Mouse (Mus musculus) neural tube, embryonic 15.5 days (tissue): ENCODE results near the gene Rai14. TPM values are rescaled to one million over a fixed set of nuclear protein-coding genes. Genes with fewer than 3 reads are reported as not detected.

Experiments used
- ATAC-seq: fragments of 200-750 bp; cut with Nextera tagmentation; 2 replicates; pipeline ENCODE4 v1.8.0; 2017; ENCODE audit warnings: mild to moderate bottlenecking, moderate TSS enrichment, moderate library complexity; ENCODE audit not compliant: low FRiP score
- H3K27ac ChIP-seq: fragments of 300-500 bp; sonication (generic); replicated peaks from 2 replicates; pipeline ENCODE4 v1.5.1; 2015; ENCODE audit warnings: mild to moderate bottlenecking, inconsistent platforms
- H3K27me3 ChIP-seq: fragments of 300-500 bp; sonication (generic); replicated peaks from 2 replicates; pipeline ENCODE4 v1.6.1; 2015; ENCODE audit warnings: inconsistent platforms
- H3K36me3 ChIP-seq: fragments of 300-500 bp; sonication (generic); 2 replicates; pipeline ENCODE4 v1.6.1; 2015; ENCODE audit warnings: inconsistent platforms
- H3K4me1 ChIP-seq: fragments of 300-500 bp; sonication (generic); 2 replicates; pipeline ENCODE4 v1.6.1; 2015; ENCODE audit warnings: inconsistent platforms
- H3K4me2 ChIP-seq: fragments of 300-500 bp; sonication (generic); 2 replicates; pipeline ENCODE4 v1.6.1; 2015; ENCODE audit warnings: inconsistent platforms, mild to moderate bottlenecking, moderate library complexity
- H3K4me3 ChIP-seq: fragments of 300-500 bp; sonication (generic); replicated peaks from 2 replicates; pipeline ENCODE4 v1.5.1; 2015; ENCODE audit warnings: mild to moderate bottlenecking, inconsistent platforms
- H3K9ac ChIP-seq: fragments of 300-500 bp; sonication (generic); replicated peaks from 2 replicates; pipeline ENCODE4 v1.6.1; 2015; ENCODE audit warnings: mild to moderate bottlenecking, inconsistent platforms
- H3K9me3 ChIP-seq: fragments of 300-500 bp; sonication (generic); replicated peaks from 2 replicates; pipeline ENCODE4 v1.6.1; 2016; ENCODE audit warnings: inconsistent platforms
- WGBS: fragments of 180-500 bp; shearing (Covaris S2); methylation state at CpG from one replicate; pipeline ENCODE4 v1.1.7; 2015; ENCODE audit warnings: mixed read lengths; 5-methylcytosine and 5-hydroxymethylcytosine counted together
- polyA plus RNA-seq: library from polyadenylated mRNA; unstranded; fragments of >200 nt; fragmentation: Nextera tagmentation; extraction: Ambion mirVana; gene quantifications from 2 replicates; pipeline ENCODE4 v1.2.1, GENCODE M21; 2015

Rai14 gene
- polyA plus RNA-seq, 1 experiment from 2014 or later = 10.2 TPM

DNA sequence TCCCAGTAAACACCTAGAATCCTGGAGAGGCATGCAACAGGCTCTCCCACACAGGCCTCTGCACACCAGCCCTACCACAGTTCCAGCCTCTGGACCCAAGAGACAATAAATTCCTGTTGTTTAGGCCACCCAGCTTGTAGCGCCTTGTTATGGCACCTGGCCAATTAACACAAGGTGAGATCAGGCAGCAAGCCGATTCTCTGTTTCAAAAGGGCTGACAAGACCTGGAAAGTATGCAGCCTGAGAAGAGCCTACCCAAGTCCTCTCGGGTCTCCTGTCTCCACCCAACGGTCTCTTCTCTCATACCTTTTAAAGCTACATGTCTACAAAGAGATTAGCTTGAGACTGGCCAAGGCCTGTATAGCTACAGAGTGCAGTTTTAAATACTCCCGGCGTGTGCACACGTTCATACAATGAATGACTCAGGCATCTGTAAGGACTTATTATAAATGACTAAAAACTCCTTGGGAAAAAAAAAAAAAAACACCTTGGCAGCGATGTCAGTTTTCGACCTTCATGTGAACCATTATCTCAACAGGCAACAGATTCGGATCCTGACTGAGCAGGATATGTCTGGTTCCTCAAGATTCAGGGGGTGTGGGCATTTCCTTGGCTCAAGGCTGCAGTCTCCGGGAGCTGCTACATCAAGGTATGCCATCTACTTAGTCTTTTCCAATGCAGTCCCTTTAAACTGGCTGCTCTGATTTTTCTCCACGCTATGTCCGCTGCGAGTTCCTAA, 28.6 kb downstream of the Rai14 start:
- Histone ChIP-seq H3K9me3 (no peaks in the 10 kb centered on the region), H3K4me3 (no peak overlapping the region), H3K4me2 (no peak overlapping the region), H3K27ac (no peak overlapping the region), H3K9ac (no peak overlapping the region), H3K36me3 (no peaks in the 10 kb centered on the region), H3K4me1 (peaks cover 4% of the 10 kb centered on the region), H3K27me3 (no peaks in the 10 kb centered on the region)
- 88% methylated on average over 14 of the region's 14 CpGs for WGBS
- ATAC-seq = no peak

GRCm38 (mm10) chr15:10683687-10684203, 30.7 kb downstream of the Rai14 start:
- Histone ChIP-seq H3K9ac (no peak overlapping the region), H3K4me3 (no peak overlapping the region), H3K4me2 (no peak overlapping the region), H3K36me3 (no peaks in the 10 kb centered on the region), H3K9me3 (no peaks in the 10 kb centered on the region), H3K4me1 (peaks cover under 1% of the 10 kb centered on the region; the same call in 1 of the 2 replicates), H3K27ac (no peak overlapping the region), H3K27me3 (no peaks in the 10 kb centered on the region)
- 95% methylated on average over 9 of the region's 9 CpGs for WGBS
- ATAC-seq = no peak

GRCm38 (mm10) chr15:10680514-10680913, 33.9 kb downstream of the Rai14 start:
- Histone ChIP-seq H3K9ac (no peak overlapping the region), H3K27me3 (no peaks in the 10 kb centered on the region), H3K36me3 (no peaks in the 10 kb centered on the region), H3K4me2 (no peak overlapping the region), H3K9me3 (no peaks in the 10 kb centered on the region), H3K27ac (no peak overlapping the region), H3K4me1 (no peaks in the 10 kb centered on the region), H3K4me3 (no peak overlapping the region)
- WGBS = 88% methylated on average over 5 of the region's 5 CpGs
- no peak for ATAC-seq

DNA sequence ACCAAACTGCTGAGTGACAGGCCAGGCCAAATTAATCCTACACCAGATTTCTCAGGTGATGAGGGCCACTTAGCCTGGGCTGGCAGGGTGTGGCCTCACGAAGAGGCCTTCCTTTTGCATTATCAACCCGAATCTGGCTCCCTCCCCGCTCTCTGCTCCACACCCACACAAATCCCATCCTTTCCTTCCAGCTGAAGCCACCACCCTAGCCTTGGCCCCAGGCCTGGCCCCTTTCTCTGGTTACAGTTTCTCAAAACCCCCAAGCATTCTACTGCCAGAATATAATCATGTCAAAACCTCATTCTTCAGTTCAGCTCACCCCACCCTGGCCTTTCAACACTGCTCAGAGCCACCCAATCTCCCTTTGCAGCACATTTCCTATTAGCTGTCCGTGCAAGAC, 34.9 kb downstream of the Rai14 start:
- no peaks in the 10 kb centered on the region for H3K9me3 ChIP-seq
- 85% methylated on average over 4 of the region's 4 CpGs for WGBS
- H3K4me3 ChIP-seq = no peak overlapping the region
- no peaks in the 10 kb centered on the region for H3K36me3 ChIP-seq
- H3K27ac ChIP-seq = no peak overlapping the region
- H3K27me3 ChIP-seq = no peaks in the 10 kb centered on the region
- H3K9ac ChIP-seq = no peak overlapping the region
- H3K4me1 ChIP-seq = no peaks in the 10 kb centered on the region
- no peak for ATAC-seq
- H3K4me2 ChIP-seq = no peak overlapping the region

GRCm38 (mm10) chr15:10675801-10676200, 38.6 kb downstream of the Rai14 start:
- H3K4me2 ChIP-seq = no peak overlapping the region
- no peak overlapping the region for H3K4me3 ChIP-seq
- no peak for ATAC-seq
- H3K36me3 ChIP-seq = no peaks in the 10 kb centered on the region
- no peak overlapping the region for H3K9ac ChIP-seq
- 88% methylated on average over 5 of the region's 5 CpGs for WGBS
- 0 out of 2 replicates have a peak, but pooled peaks cover 7% of the 10 kb centered on the region for H3K4me1 ChIP-seq
- H3K27me3 ChIP-seq = no peaks in the 10 kb centered on the region
- no peaks in the 10 kb centered on the region for H3K9me3 ChIP-seq
- H3K27ac ChIP-seq = no peak overlapping the region

DNA sequence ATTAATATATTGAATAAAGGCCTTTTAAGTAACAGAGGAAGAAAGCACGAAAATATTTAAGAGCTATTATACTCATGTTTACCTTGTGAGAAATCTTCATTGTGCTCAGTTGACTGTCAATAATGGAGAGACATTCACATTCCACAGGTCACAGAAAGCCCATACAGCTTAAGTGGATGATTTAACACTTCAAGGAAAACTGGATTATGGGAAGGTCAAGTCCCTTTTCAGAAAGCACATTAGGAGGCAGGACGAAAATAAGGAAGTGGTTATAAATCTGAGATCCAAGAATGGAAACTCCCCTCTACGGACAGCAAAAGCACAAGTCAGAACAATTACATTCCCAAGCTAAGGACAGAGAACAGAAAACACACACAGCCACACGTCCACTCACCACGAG, 41.5 kb downstream of the Rai14 start:
- no peak for ATAC-seq
- Histone ChIP-seq H3K9me3 (no peaks in the 10 kb centered on the region), H3K27me3 (no peaks in the 10 kb centered on the region), H3K4me1 (0 out of 2 replicates have a peak, but pooled peaks cover 7% of the 10 kb centered on the region), H3K4me2 (no peak overlapping the region), H3K9ac (no peak overlapping the region), H3K4me3 (no peak overlapping the region), H3K27ac (no peak overlapping the region), H3K36me3 (no peaks in the 10 kb centered on the region)
- WGBS = 9% methylated on average over 5 of the region's 5 CpGs

DNA sequence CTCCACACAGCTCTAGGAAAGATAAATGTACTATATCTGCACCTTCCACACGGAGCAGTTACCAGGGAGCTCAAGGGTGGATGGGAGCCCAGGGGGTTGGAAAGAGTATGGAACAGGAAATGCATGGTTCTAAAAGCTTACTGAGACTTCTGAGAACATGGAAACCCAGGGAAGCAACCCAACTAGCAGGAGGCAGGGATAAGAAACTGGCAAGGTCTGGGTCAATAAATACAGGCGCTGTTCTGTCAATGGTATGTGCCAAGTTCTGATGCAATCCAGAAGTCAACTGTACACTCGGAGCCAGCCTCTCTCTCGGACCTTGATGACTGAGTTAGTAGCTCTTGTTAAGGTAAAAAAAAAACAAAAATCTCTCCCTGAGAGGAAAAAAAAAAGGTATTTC, 42.6 kb downstream of the Rai14 start:
- 71% methylated on average over 4 of the region's 4 CpGs for WGBS
- no peak overlapping the region for H3K9ac ChIP-seq
- H3K27ac ChIP-seq = no peak overlapping the region
- no peak overlapping the region for H3K4me2 ChIP-seq
- ATAC-seq = no peak
- 0 out of 2 replicates have a peak, but pooled peaks cover 7% of the 10 kb centered on the region for H3K4me1 ChIP-seq
- no peaks in the 10 kb centered on the region for H3K36me3 ChIP-seq
- H3K27me3 ChIP-seq = no peaks in the 10 kb centered on the region
- H3K4me3 ChIP-seq = no peak overlapping the region
- H3K9me3 ChIP-seq = no peaks in the 10 kb centered on the region

GRCm38 (mm10) chr15:10670107-10670506, 44.3 kb downstream of the Rai14 start:
- WGBS = 62% methylated on average over 7 of the region's 7 CpGs
- Histone ChIP-seq H3K4me2 (no peak overlapping the region), H3K36me3 (no peaks in the 10 kb centered on the region), H3K9me3 (no peaks in the 10 kb centered on the region), H3K27me3 (no peaks in the 10 kb centered on the region), H3K27ac (no peak overlapping the region), H3K9ac (no peak overlapping the region), H3K4me3 (no peak overlapping the region), H3K4me1 (0 out of 2 replicates have a peak, but pooled peaks cover 7% of the 10 kb centered on the region)
- no peak for ATAC-seq

GRCm38 (mm10) chr15:10668120-10668900, 46.1 kb downstream of the Rai14 start:
- Histone ChIP-seq H3K27ac (no peak overlapping the region), H3K27me3 (no peaks in the 10 kb centered on the region), H3K9me3 (no peaks in the 10 kb centered on the region), H3K9ac (no peak overlapping the region), H3K36me3 (no peaks in the 10 kb centered on the region), H3K4me3 (no peak overlapping the region), H3K4me1 (0 out of 2 replicates have a peak, but pooled peaks cover 6% of the 10 kb centered on the region), H3K4me2 (no peak overlapping the region)
- WGBS = 64% methylated on average over 10 of the region's 10 CpGs
- ATAC-seq = no peak

GRCm38 (mm10) chr15:10665816-10666215, 48.6 kb downstream of the Rai14 start:
- Histone ChIP-seq H3K27ac (no peak overlapping the region), H3K4me1 (0 out of 2 replicates have a peak, but pooled peaks cover 3% of the 10 kb centered on the region), H3K4me3 (no peak overlapping the region), H3K4me2 (no peak overlapping the region), H3K36me3 (no peaks in the 10 kb centered on the region), H3K9me3 (no peaks in the 10 kb centered on the region), H3K27me3 (no peaks in the 10 kb centered on the region), H3K9ac (no peak overlapping the region)
- 92% methylated on average over 8 of the region's 8 CpGs for WGBS
- ATAC-seq = no peak

GRCm38 (mm10) chr15:10664529-10664898, 49.9 kb downstream of the Rai14 start:
- H3K9me3 ChIP-seq = no peaks in the 10 kb centered on the region
- 84% methylated on average over 5 of the region's 5 CpGs for WGBS

More at GRCm38 (mm10) chr15:10664529-10664898, 49.9 kb downstream of the Rai14 start:
- Histone ChIP-seq H3K36me3 (no peaks in the 10 kb centered on the region), H3K27me3 (no peaks in the 10 kb centered on the region), H3K27ac (no peak overlapping the region), H3K4me1 (0 out of 2 replicates have a peak, but pooled peaks cover 3% of the 10 kb centered on the region), H3K9ac (no peak overlapping the region), H3K4me2 (no peak overlapping the region), H3K4me3 (no peak overlapping the region)
- ATAC-seq = no peak
